Mouse (Mus musculus): ENCODE measurements around the gene Ifnk.

The Ifnk gene

GRCm38 (mm10) chr4:35138077-35138476 is 13.8 kb upstream of the Ifnk start:
- DNase-seq (ENCODE audit: extremely low spot score, low read depth, low spot score), result no peak

GRCm38 (mm10) chr4:35140317-35140716 is 11.5 kb upstream of the Ifnk start:
- DNase-seq (ENCODE audit: extremely low spot score, low read depth, low spot score), result no peak

GRCm38 (mm10) chr4:35143472-35144102 is 8.3 kb upstream of the Ifnk start:
- no peak for DNase-seq (ENCODE audit: extremely low spot score, low read depth, low spot score)

- DNase-seq (ENCODE audit: extremely low spot score, low read depth, low spot score), result no peak
These were observed 6.1 kb upstream of the Ifnk start for GRCm38 (mm10) chr4:35145726-35146125.

- DNase-seq (ENCODE audit: extremely low spot score, low read depth, low spot score), result no peak
These were observed 5.3 kb upstream of the Ifnk start for GRCm38 (mm10) chr4:35146597-35146996.

- DNase-seq (ENCODE audit: extremely low spot score, low read depth, low spot score), result no peak
These were observed 3.5 kb upstream of the Ifnk start for GRCm38 (mm10) chr4:35148326-35148725.

- DNase-seq (ENCODE audit: extremely low spot score, low read depth, low spot score), result no peak
These were observed 1.1 kb upstream of the Ifnk start for GRCm38 (mm10) chr4:35150706-35151105.

GRCm38 (mm10) chr4:35154051-35154450 is 2.2 kb downstream of the Ifnk start:
- DNase-seq (ENCODE audit: extremely low spot score, low read depth, low spot score), result no peak

- DNase-seq (ENCODE audit: extremely low spot score, low read depth, low spot score), result no peak
These were observed 3.5 kb downstream of the Ifnk start for GRCm38 (mm10) chr4:35155132-35155922.

GRCm38 (mm10) chr4:35156149-35156611 is 4.3 kb downstream of the Ifnk start:
- no peak for DNase-seq (ENCODE audit: extremely low spot score, low read depth, low spot score)

- DNase-seq (ENCODE audit: extremely low spot score, low read depth, low spot score), result peak; percentile 39
These were observed 5.1 kb downstream of the Ifnk start, which contains the start of gene Mob3b for GRCm38 (mm10) chr4:35156751-35157611. Mob3b (minus strand) TSS chr4:35157484.

- DNase-seq (ENCODE audit: extremely low spot score, low read depth, low spot score), result no peak
These were observed 6.0 kb downstream of the Ifnk start for GRCm38 (mm10) chr4:35157815-35158214.

- DNase-seq (ENCODE audit: extremely low spot score, low read depth, low spot score), result no peak
These were observed 13.4 kb downstream of the Ifnk start for GRCm38 (mm10) chr4:35165275-35165674.

GRCm38 (mm10) chr4:35165947-35166346 is 14.1 kb downstream of the Ifnk start:
- no peak for DNase-seq (ENCODE audit: extremely low spot score, low read depth, low spot score)

- DNase-seq (ENCODE audit: extremely low spot score, low read depth, low spot score), result no peak
These were observed 16.0 kb downstream of the Ifnk start for GRCm38 (mm10) chr4:35167855-35168254.

GRCm38 (mm10) chr4:35169571-35170125 is 17.8 kb downstream of the Ifnk start:
- no peak for DNase-seq (ENCODE audit: extremely low spot score, low read depth, low spot score)

- DNase-seq (ENCODE audit: extremely low spot score, low read depth, low spot score), result no peak
These were observed 20.6 kb downstream of the Ifnk start for GRCm38 (mm10) chr4:35172471-35172870.

- DNase-seq (ENCODE audit: extremely low spot score, low read depth, low spot score), result no peak
These were observed 21.7 kb downstream of the Ifnk start for GRCm38 (mm10) chr4:35173551-35173950.

- DNase-seq (ENCODE audit: extremely low spot score, low read depth, low spot score), result no peak
These were observed 23.7 kb downstream of the Ifnk start for GRCm38 (mm10) chr4:35175566-35175965.

GRCm38 (mm10) chr4:35177926-35178645 is 26.2 kb downstream of the Ifnk start:
- DNase-seq (ENCODE audit: extremely low spot score, low read depth, low spot score), result no peak

All from hindlimb bud, embryonic 11.5 days (tissue).